In genomic region chr10:94072261-94072915, GRCm38 (mm10) we compare ENCODE assay signal across 8 mouse cellular contexts. TPM values are rescaled to one million over a fixed set of nuclear protein-coding genes. Genes with fewer than 3 reads are reported as not detected.
DNase-seq lines count a peak whose midpoint lies in the region; ATAC-seq and TF ChIP-seq lines count a peak whose summit lies in the region.

No protein-coding gene starts in this region.

- H3K27ac ChIP-seq in cerebellum, adult 2 months (ENCODE audit: insufficient read depth, low read length) = no peak overlapping the region
- peak overlapping the region; percentile 25 for H3K27ac ChIP-seq in forebrain, embryonic 13.5 days
- no peak overlapping the region for H3K27ac ChIP-seq in intestine, embryonic 15.5 days
- H3K27ac ChIP-seq in liver, embryonic 15.5 days (replicated peaks) = peak overlapping the region; percentile 79
- H3K27ac ChIP-seq in midbrain, embryonic 10.5 days (replicated peaks) = no peak overlapping the region

- no peak overlapping the region for H3K9ac ChIP-seq in forebrain, embryonic 13.5 days
- no peak overlapping the region for H3K9ac ChIP-seq in intestine, embryonic 15.5 days
- peak overlapping the region; percentile 2; the same call in 1 of the 2 replicates for H3K9ac ChIP-seq in liver, embryonic 15.5 days

- no peak overlapping the region for H3K4me2 ChIP-seq in forebrain, embryonic 13.5 days
- no peak overlapping the region for H3K4me2 ChIP-seq in intestine, embryonic 15.5 days (replicated peaks)
- peak overlapping the region; percentile 50 for H3K4me2 ChIP-seq in liver, embryonic 15.5 days

- 0 out of 2 replicates have a peak, but pooled peaks cover 3% of the 10 kb centered on the region for H3K36me3 ChIP-seq in forebrain, embryonic 13.5 days (ENCODE audit: poor library complexity, severe bottlenecking)
- no peaks in the 10 kb centered on the region for H3K36me3 ChIP-seq in intestine, embryonic 15.5 days
- peaks cover 12% of the 10 kb centered on the region; the same call in 1 of the 2 replicates for H3K36me3 ChIP-seq in liver, embryonic 15.5 days (replicated peaks)
- peaks cover 19% of the 10 kb centered on the region for H3K36me3 ChIP-seq in midbrain, embryonic 10.5 days

- no peak for TF ChIP-seq POLR2A in cerebellum, adult 2 months (IDR thresholded peaks at IDR 0.05; ENCODE audit: borderline replicate concordance, insufficient read depth, low read length)

- peaks cover 7% of the 10 kb centered on the region for H3K4me1 ChIP-seq in cerebellum, adult 2 months (ENCODE audit: control insufficient read depth, insufficient read depth, low read length)
- peaks cover 15% of the 10 kb centered on the region for H3K4me1 ChIP-seq in forebrain, embryonic 13.5 days
- peaks cover 14% of the 10 kb centered on the region for H3K4me1 ChIP-seq in intestine, embryonic 15.5 days (replicated peaks)
- peaks cover 41% of the 10 kb centered on the region for H3K4me1 ChIP-seq in liver, embryonic 15.5 days (replicated peaks)
- H3K4me1 ChIP-seq in midbrain, embryonic 10.5 days = peaks cover 17% of the 10 kb centered on the region

- no peaks in the 10 kb centered on the region for H3K27me3 ChIP-seq in cerebellum, adult 2 months (ENCODE audit: control insufficient read depth, insufficient read depth, low read length)
- no peaks in the 10 kb centered on the region for H3K27me3 ChIP-seq in forebrain, embryonic 13.5 days
- H3K27me3 ChIP-seq in intestine, embryonic 15.5 days (replicated peaks) = no peaks in the 10 kb centered on the region
- H3K27me3 ChIP-seq in liver, embryonic 15.5 days = no peaks in the 10 kb centered on the region
- no peaks in the 10 kb centered on the region for H3K27me3 ChIP-seq in midbrain, embryonic 10.5 days (ENCODE audit: low read depth, poor library complexity, severe bottlenecking)

- H3K9me3 ChIP-seq in forebrain, embryonic 13.5 days (replicated peaks) = no peaks in the 10 kb centered on the region
- H3K9me3 ChIP-seq in intestine, embryonic 15.5 days = no peaks in the 10 kb centered on the region
- no peaks in the 10 kb centered on the region for H3K9me3 ChIP-seq in liver, embryonic 15.5 days (replicated peaks)
- H3K9me3 ChIP-seq in midbrain, embryonic 10.5 days (replicated peaks) = no peaks in the 10 kb centered on the region

- 0 out of 2 replicates have a peak, but pooled peaks have one; percentile 27 for ATAC-seq in forebrain, embryonic 13.5 days
- ATAC-seq in intestine, embryonic 15.5 days = peak; percentile 72
- ATAC-seq in liver, embryonic 15.5 days (ENCODE audit: insufficient read depth) = peak; percentile 82

- H3K4me3 ChIP-seq in cerebellum, adult 2 months (replicated peaks; ENCODE audit: insufficient read depth, low read depth, low read length) = no peak overlapping the region
- no peak overlapping the region for H3K4me3 ChIP-seq in forebrain, embryonic 13.5 days
- no peak overlapping the region for H3K4me3 ChIP-seq in intestine, embryonic 15.5 days (replicated peaks)
- H3K4me3 ChIP-seq in liver, embryonic 15.5 days (replicated peaks) = no peak overlapping the region
- H3K4me3 ChIP-seq in midbrain, embryonic 10.5 days = no peak overlapping the region

- TF ChIP-seq CTCF in cerebellum, adult 2 months (IDR thresholded peaks at IDR 0.05; ENCODE audit: borderline replicate concordance, insufficient read depth, low read depth, low read length) = no peak

- WGBS in cerebellum, adult 2 months = 36% methylated on average over 10 of the region's 10 CpGs
- 73% methylated on average over 10 of the region's 10 CpGs for WGBS in forebrain, embryonic 13.5 days
- 30% methylated on average over 10 of the region's 10 CpGs for WGBS in intestine, embryonic 15.5 days
- 33% methylated on average over 10 of the region's 10 CpGs for WGBS in liver, embryonic 15.5 days (ENCODE audit: insufficient replicate concordance)
- WGBS in midbrain, embryonic 10.5 days = 81% methylated on average over 10 of the region's 10 CpGs

- DNase-seq in cerebellum, adult 2 months = peak; percentile 17 to 27
- no peak for DNase-seq in cerebellum, adult 9-10 months
- DNase-seq in MEL-GATA-1-ER (ENCODE audit: extremely low read depth, low read depth) = peak; percentile 20
- peak; percentile 9 for DNase-seq in thymus, postnatal 25 days
- DNase-seq in midbrain, embryonic 10.5 days (ENCODE audit: low spot score) = no peak

RNA-seq across cellular contexts. Expression of gene Fgd6, which starts 36.6 kb away (rescaled TPM):
- polyA plus RNA-seq in cerebellum, adult 2 months (2012; rRNA removed) = 5.4 and 6.0 TPM in 2 replicates
- 1.8 and 2.0 TPM in 2 replicates for polyA plus RNA-seq in forebrain, embryonic 13.5 days (2015; fragmentation: Nextera tagmentation; extraction: Ambion mirVana)
- 3.1 and 3.4 TPM in 2 replicates for polyA plus RNA-seq in intestine, embryonic 15.5 days (2015; fragmentation: Nextera tagmentation; extraction: Ambion mirVana)
- 2.8 and 3.2 TPM in 2 replicates for polyA plus RNA-seq in liver, embryonic 15.5 days (2015; fragmentation: Nextera tagmentation; extraction: Ambion mirVana)
- polyA plus RNA-seq in midbrain, embryonic 10.5 days (2016; fragmentation: Nextera tagmentation; extraction: Ambion mirVana) = 4.5 TPM in 2 replicates

RNA-seq across cellular contexts. Expression of gene Vezt, which starts 36.8 kb away (rescaled TPM):
- 25.7 and 26.8 TPM in 2 replicates for polyA plus RNA-seq in cerebellum, adult 2 months (2012; rRNA removed)
- polyA plus RNA-seq in forebrain, embryonic 13.5 days (2015; fragmentation: Nextera tagmentation; extraction: Ambion mirVana) = 50.8 and 55.4 TPM in 2 replicates
- polyA plus RNA-seq in intestine, embryonic 15.5 days (2015; fragmentation: Nextera tagmentation; extraction: Ambion mirVana) = 18.6 and 20.1 TPM in 2 replicates
- 11.8 and 12.9 TPM in 2 replicates for polyA plus RNA-seq in liver, embryonic 15.5 days (2015; fragmentation: Nextera tagmentation; extraction: Ambion mirVana)
- polyA plus RNA-seq in midbrain, embryonic 10.5 days (2016; fragmentation: Nextera tagmentation; extraction: Ambion mirVana) = 29.6 and 36.0 TPM in 2 replicates

Comparison
In these comparisons a context has a peak if more than half of its experiments do, and no peak if none do; other contexts are left out.
1. DNase-seq: peak in cerebellum, adult 2 months (2 of 2), MEL-GATA-1-ER (single experiment) and thymus, postnatal 25 days (single experiment); none in cerebellum, adult 9-10 months (single experiment) and midbrain, embryonic 10.5 days (single experiment).
2. H3K27ac ChIP-seq: peak in forebrain, embryonic 13.5 days (single experiment) and liver, embryonic 15.5 days (single experiment); none in cerebellum, adult 2 months (single experiment), intestine, embryonic 15.5 days (single experiment) and midbrain, embryonic 10.5 days (single experiment).
3. ATAC-seq: peak in every context shown above with its lines; median percentile 82 in liver, embryonic 15.5 days; 72 in intestine, embryonic 15.5 days; 27 in forebrain, embryonic 13.5 days.